Mouse (Mus musculus) stomach, embryonic 14.5 days (tissue): ENCODE results near the gene Prmt3. TPM values are rescaled to one million over a fixed set of nuclear protein-coding genes. Genes with fewer than 3 reads are reported as not detected.

Experiments used
- ATAC-seq: fragments of 200-750 bp; cut with Nextera tagmentation; 2 replicates; pipeline ENCODE4 v1.8.0; 2017; ENCODE audit warnings: low read depth, moderate TSS enrichment; ENCODE audit not compliant: insufficient number of reproducible peaks, insufficient read depth, low FRiP score
- H3K27ac ChIP-seq: fragments of 300-500 bp; sonication (generic); 2 replicates; pipeline ENCODE4 v1.5.1; 2014; ENCODE audit warnings: mild to moderate bottlenecking, low read length, moderate library complexity, mixed read lengths
- H3K27me3 ChIP-seq: fragments of 300-500 bp; sonication (generic); 2 replicates; pipeline ENCODE4 v1.6.1; 2014; ENCODE audit warnings: low read length, control low read depth, mixed read lengths; ENCODE audit not compliant: control insufficient read depth, insufficient read depth
- H3K36me3 ChIP-seq: fragments of 300-500 bp; sonication (generic); 2 replicates; pipeline ENCODE4 v1.6.1; 2014; ENCODE audit warnings: mild to moderate bottlenecking, control low read depth, low read length, moderate library complexity, mixed read lengths; ENCODE audit not compliant: control insufficient read depth, insufficient read depth
- H3K4me1 ChIP-seq: fragments of 300-500 bp; sonication (generic); 2 replicates; pipeline ENCODE4 v1.6.1; 2014; ENCODE audit warnings: low read length, control low read depth, mixed read lengths; ENCODE audit not compliant: control insufficient read depth, insufficient read depth
- H3K4me2 ChIP-seq: fragments of 300-500 bp; sonication (generic); replicated peaks from 2 replicates; pipeline ENCODE4 v1.6.1; 2014; ENCODE audit warnings: low read depth, low read length, control low read depth
- H3K4me3 ChIP-seq: fragments of 300-500 bp; sonication (generic); 2 replicates; pipeline ENCODE4 v1.5.1; 2014; ENCODE audit warnings: low read depth, low read length, control low read depth
- H3K9ac ChIP-seq: fragments of 300-500 bp; sonication (generic); replicated peaks from 2 replicates; pipeline ENCODE4 v1.6.1; 2014; ENCODE audit warnings: low read depth, mild to moderate bottlenecking, control low read depth, low read length, moderate library complexity, mixed read lengths
- H3K9me3 ChIP-seq: fragments of 300-500 bp; sonication (generic); 2 replicates; pipeline ENCODE4 v1.6.1; 2016; ENCODE audit warnings: low read depth, low read length, control low read depth; ENCODE audit not compliant: control insufficient read depth
- WGBS: fragments of 180-500 bp; shearing (Covaris S2); extraction: QIAGEN DNeasy Blood & Tissue Kit; methylation state at CpG from one replicate; pipeline ENCODE4 v1.1.7; 2014; 5-methylcytosine and 5-hydroxymethylcytosine counted together
- polyA plus RNA-seq: library from polyadenylated mRNA; unstranded; fragments of >200 nt; fragmentation: Nextera tagmentation; extraction: Ambion mirVana; gene quantifications from 2 replicates; pipeline ENCODE4 v1.2.1, GENCODE M21; 2014

Gene Prmt3
- polyA plus RNA-seq, 1 experiment from 2014 or later = 51.5 TPM

DNA sequence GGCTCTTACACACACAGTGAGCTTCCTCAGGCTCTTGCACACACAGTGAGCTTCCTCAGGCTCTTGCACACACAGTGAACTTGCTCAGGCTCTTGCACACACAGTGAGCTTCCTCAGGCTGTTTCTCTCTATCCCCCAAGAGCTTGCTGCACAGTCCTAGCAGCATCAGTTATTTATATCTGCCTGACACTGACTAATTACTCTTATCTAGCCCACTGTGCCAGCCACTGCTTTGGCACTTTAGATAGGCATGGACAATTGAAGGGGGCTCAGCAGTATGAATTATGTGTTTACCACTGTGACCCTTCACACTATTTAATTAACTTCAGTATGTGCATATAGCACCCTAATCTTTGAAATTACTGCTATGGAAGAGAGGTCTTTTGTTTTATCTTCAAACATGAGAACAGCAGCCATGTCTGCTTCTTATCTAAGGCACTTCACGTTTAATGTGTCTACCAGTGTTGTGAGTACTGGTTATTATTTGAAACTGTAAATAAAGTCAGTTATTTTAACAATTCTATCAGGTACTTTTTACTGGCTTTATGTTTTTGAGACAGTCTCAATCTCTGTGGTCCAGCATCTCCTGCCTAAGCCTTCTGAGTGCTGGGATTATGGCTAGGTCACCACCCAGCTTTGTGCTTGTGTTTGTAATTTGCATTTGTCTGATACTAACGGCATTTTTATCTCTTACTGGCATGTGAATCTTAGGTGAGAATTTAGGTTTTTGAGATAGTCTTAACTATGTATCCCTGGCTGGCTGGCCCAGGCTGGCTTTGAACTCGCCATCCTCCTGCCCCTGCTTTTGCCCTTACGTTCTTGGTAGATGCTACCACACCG, 75.4 kb downstream of the Prmt3 start:
- Histone ChIP-seq H3K27me3 (no peaks in the 10 kb centered on the region), H3K9me3 (no peaks in the 10 kb centered on the region), H3K9ac (no peak overlapping the region), H3K27ac (no peak overlapping the region), H3K4me3 (no peak overlapping the region), H3K4me2 (no peak overlapping the region), H3K36me3 (peaks cover 3% of the 10 kb centered on the region; the same call in 1 of the 2 replicates), H3K4me1 (no peaks in the 10 kb centered on the region)
- no peak for ATAC-seq
- WGBS = 69% methylated on average over 5 of the region's 5 CpGs

DNA sequence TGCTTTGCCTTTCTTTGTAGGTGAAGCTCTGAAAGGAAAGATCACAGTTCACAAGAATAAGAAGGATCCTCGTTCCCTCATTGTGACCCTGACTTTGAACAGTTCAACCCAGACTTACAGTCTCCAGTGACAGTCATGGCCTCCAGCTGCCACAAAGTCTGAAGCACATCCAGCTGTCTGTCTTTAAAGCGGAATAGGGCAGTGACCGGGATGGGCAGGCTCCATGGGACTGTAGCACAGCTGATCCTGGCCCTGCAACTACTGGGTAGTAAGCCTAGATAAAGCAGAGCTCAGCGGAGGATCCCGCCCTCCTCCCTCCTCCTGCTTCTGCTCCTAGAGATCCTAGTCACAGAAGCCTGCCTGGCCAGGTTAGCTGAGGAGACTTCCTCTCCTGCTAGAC, 79.2 kb downstream of the Prmt3 start:
- Histone ChIP-seq H3K4me3 (no peak overlapping the region), H3K27ac (no peak overlapping the region), H3K9ac (no peak overlapping the region), H3K4me1 (no peaks in the 10 kb centered on the region), H3K9me3 (no peaks in the 10 kb centered on the region), H3K36me3 (peaks cover 3% of the 10 kb centered on the region; the same call in 1 of the 2 replicates), H3K4me2 (no peak overlapping the region), H3K27me3 (no peaks in the 10 kb centered on the region)
- 73% methylated on average over 5 of the region's 5 CpGs for WGBS
- no peak for ATAC-seq

DNA sequence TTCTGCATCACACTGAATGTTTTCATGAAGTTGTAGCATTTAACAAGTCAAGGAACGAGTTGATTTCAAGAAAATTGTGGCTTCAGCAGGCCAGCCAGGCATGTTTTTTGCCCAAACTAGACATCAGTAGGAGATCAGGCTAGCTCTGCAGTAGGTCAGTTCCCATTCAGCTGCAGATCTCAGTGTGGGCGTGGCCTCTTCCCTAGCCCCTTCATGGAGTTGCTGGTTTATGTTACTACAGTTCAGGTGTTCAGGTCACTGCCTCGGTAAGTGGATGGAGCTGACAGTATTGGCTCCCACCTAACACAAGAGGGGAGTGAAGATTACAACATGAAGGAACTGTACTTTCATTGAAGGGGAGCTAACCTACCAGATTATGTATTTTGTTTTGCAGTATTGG, 80.1 kb downstream of the Prmt3 start:
- peaks cover 3% of the 10 kb centered on the region; the same call in 1 of the 2 replicates for H3K36me3 ChIP-seq
- no peak overlapping the region for H3K4me3 ChIP-seq
- 80% methylated on average over 3 of the region's 3 CpGs for WGBS
- no peak for ATAC-seq
- H3K4me1 ChIP-seq = no peaks in the 10 kb centered on the region
- H3K9ac ChIP-seq = no peak overlapping the region
- no peaks in the 10 kb centered on the region for H3K27me3 ChIP-seq
- no peak overlapping the region for H3K27ac ChIP-seq
- H3K4me2 ChIP-seq = no peak overlapping the region
- no peaks in the 10 kb centered on the region for H3K9me3 ChIP-seq

DNA sequence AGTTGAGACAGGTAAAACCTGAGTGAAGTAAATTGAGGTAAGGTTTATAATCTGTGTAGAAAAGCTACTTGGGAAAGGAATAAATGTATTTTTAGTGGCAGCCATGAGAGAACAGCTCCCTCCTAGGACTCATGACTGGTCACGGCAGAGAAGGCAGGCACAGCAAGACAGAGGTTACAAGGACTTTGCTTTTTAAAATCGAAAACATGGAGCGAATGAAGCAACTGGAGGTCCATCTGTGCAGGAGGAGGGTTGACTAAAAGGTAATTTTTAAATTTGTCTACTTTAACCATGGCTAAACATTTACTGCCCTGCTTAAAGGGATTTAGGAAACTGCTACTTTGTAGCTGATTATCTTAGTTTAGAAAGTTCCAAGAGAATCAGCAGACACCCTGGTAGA, 81.7 kb downstream of the Prmt3 start:
- Histone ChIP-seq H3K9ac (no peak overlapping the region), H3K4me1 (no peaks in the 10 kb centered on the region), H3K4me3 (no peak overlapping the region), H3K27me3 (no peaks in the 10 kb centered on the region), H3K27ac (no peak overlapping the region), H3K9me3 (no peaks in the 10 kb centered on the region), H3K36me3 (peaks cover 3% of the 10 kb centered on the region; the same call in 1 of the 2 replicates), H3K4me2 (no peak overlapping the region)
- over 99% methylated on average over 3 of the region's 3 CpGs for WGBS
- ATAC-seq = no peak

DNA sequence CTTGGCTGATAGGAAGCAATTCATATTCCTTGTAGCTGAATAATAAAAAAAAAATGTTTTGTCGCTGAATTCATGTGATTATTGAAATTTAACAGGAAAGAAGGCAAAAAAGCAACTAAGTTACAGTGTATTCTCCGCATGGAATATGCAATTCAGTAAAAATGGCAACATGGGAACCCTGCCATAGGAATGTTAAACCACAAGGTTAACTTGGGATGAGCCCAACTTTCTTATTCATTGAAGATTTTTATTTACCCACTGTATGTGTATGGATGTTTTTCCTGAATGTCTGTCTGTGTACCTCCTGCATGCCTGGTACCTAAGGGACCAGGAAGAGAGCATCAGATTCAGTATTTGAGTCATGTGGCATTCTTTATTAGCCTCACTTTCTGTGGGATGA, 83.0 kb downstream of the Prmt3 start:
- H3K27ac ChIP-seq = no peak overlapping the region
- H3K27me3 ChIP-seq = no peaks in the 10 kb centered on the region
- H3K4me1 ChIP-seq = no peaks in the 10 kb centered on the region
- no peaks in the 10 kb centered on the region for H3K9me3 ChIP-seq
- H3K4me2 ChIP-seq = no peak overlapping the region
- 95% methylated on average over 2 of the region's 2 CpGs for WGBS
- no peak for ATAC-seq
- no peak overlapping the region for H3K9ac ChIP-seq
- H3K36me3 ChIP-seq = peaks cover 3% of the 10 kb centered on the region; the same call in 1 of the 2 replicates
- H3K4me3 ChIP-seq = no peak overlapping the region

DNA sequence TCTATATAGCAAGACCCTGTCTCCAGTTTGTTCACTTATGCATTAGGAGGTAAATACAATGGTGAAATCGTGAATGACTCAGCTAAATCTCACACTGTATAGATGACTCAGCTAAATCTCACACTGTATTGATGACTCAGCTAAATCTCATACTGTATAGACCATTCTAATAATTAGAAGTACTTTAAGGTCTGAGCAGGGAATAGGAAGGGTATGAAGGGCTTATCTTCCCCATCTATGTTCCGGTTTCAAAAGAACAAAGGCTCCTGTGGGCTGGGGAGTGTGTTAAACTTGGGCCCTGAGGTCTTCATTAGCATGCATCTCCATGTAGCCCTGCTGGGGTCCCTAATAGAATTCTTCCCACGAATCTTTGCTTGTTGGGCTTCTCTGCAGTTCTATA, 85.6 kb downstream of the Prmt3 start:
- ATAC-seq = no peak
- Histone ChIP-seq H3K9ac (no peak overlapping the region), H3K9me3 (no peaks in the 10 kb centered on the region), H3K36me3 (no peaks in the 10 kb centered on the region), H3K4me3 (no peak overlapping the region), H3K4me1 (no peaks in the 10 kb centered on the region), H3K4me2 (no peak overlapping the region), H3K27ac (no peak overlapping the region), H3K27me3 (no peaks in the 10 kb centered on the region)
- 68% methylated on average over 3 of the region's 3 CpGs for WGBS

DNA sequence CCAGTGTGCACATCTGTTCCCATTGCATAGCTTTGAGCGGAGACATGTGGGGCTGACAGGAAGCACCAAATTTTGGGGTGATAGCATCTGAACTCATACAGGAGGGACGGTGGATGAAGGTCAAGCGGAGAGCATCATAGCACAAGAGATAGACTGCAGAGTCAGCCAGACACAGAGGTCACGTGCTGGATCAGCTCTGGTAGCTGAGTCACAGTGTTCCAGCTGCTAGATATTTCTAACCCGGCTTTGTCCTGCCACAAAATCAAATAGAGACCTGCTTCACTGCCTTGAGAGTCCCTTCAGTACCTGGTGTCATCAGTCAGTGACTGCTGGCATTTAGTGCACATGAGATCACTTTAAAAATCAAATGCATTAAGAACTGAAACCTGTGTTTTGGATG, 91.5 kb downstream of the Prmt3 start:
- no peak for ATAC-seq
- 77% methylated on average over 5 of the region's 5 CpGs for WGBS
- no peaks in the 10 kb centered on the region for H3K4me1 ChIP-seq

DNA sequence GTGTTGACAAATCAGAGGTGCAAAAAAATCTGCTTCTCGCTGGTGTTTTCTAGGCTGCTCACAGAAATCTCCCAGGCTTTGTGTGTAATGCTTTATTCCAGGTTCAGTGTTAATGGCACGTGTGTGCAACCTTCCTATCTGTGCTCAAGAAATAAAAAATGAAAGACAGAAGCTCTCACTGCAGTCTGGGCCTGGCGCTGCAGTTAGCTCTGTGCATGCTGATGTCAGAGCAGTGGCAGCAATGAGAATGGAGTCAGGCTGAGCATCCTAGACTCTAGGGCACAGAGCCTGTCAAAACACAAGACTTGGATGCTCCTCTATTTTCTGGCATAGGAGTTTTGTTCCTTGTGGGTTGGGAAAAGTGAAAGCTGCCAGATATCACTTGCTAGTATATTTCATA, 92.1 kb downstream of the Prmt3 start:
- Histone ChIP-seq H3K27ac (no peak overlapping the region), H3K4me2 (no peak overlapping the region), H3K4me1 (no peaks in the 10 kb centered on the region), H3K36me3 (no peaks in the 10 kb centered on the region), H3K27me3 (no peaks in the 10 kb centered on the region), H3K4me3 (no peak overlapping the region), H3K9me3 (no peaks in the 10 kb centered on the region), H3K9ac (no peak overlapping the region)
- no peak for ATAC-seq
- WGBS = 72% methylated on average over 3 of the region's 3 CpGs

More for the DNA sequence above, 91.5 kb downstream of the Prmt3 start:
- H3K9ac ChIP-seq = no peak overlapping the region
- H3K27ac ChIP-seq = no peak overlapping the region
- no peaks in the 10 kb centered on the region for H3K27me3 ChIP-seq
- H3K4me2 ChIP-seq = no peak overlapping the region
- no peaks in the 10 kb centered on the region for H3K36me3 ChIP-seq
- H3K4me3 ChIP-seq = no peak overlapping the region
- no peaks in the 10 kb centered on the region for H3K9me3 ChIP-seq

DNA sequence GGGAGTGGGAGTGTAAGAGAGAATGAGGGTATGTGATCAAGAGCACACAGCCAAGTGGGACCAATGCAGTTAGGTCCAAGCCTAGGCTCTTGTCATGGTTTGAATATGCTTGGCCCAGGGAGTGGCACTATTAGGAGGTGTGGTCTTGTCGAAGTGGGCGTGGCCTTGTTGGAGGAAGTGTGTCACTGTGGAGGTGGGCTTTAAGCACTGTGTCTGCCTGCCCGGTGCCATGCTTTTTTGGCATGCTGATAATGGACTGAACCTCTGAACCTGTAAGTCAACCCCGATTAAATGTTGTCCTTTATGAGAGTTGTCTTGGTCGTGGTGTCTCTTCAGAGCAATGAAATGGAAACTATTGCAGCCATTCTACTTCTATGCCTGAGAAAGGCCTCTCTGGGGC, 99.2 kb downstream of the Prmt3 start:
- Histone ChIP-seq H3K4me2 (no peak overlapping the region), H3K9ac (no peak overlapping the region), H3K27ac (no peak overlapping the region), H3K36me3 (no peaks in the 10 kb centered on the region), H3K9me3 (no peaks in the 10 kb centered on the region), H3K4me1 (peaks cover 3% of the 10 kb centered on the region; the same call in 1 of the 2 replicates), H3K27me3 (no peaks in the 10 kb centered on the region), H3K4me3 (no peak overlapping the region)
- WGBS = 78% methylated on average over 5 of the region's 5 CpGs
- no peak for ATAC-seq
